Mouse (Mus musculus): ENCODE measurements around the gene Creb5. TPM values are rescaled to one million over a fixed set of nuclear protein-coding genes. Genes with fewer than 3 reads are reported as not detected.

Creb5 gene
- polyA plus RNA-seq, 1 experiment from 2014 or later: 2.5 TPM

- Histone ChIP-seq H3K27me3 (ENCODE audit: control insufficient read depth, insufficient read depth, low read depth, low read length) (no peaks in the 10 kb centered on the region), H3K4me1 (ENCODE audit: control insufficient read depth, insufficient read depth, low read length) (peaks cover 8% of the 10 kb centered on the region; the same call in 1 of the 2 replicates), H3K9me3 (replicated peaks; ENCODE audit: control insufficient read depth, low read length, poor library complexity, severe bottlenecking) (no peaks in the 10 kb centered on the region), H3K27ac (ENCODE audit: low read length) (no peak overlapping the region), H3K4me3 (ENCODE audit: low read depth, low read length) (no peak overlapping the region), H3K36me3 (ENCODE audit: control insufficient read depth, insufficient read depth, low read length) (no peaks in the 10 kb centered on the region), H3K9ac (ENCODE audit: low read depth, low read length) (no peak overlapping the region), H3K4me2 (ENCODE audit: low read length) (no peak overlapping the region)
- WGBS: 65% methylated on average over 4 of the region's 4 CpGs
- ATAC-seq: no peak
These were observed 285.4 kb downstream of the Creb5 start for GRCm38 (mm10) chr6:53572456-53572855.

GRCm38 (mm10) chr6:53572979-53573710 is 286.1 kb downstream of the Creb5 start:
- Histone ChIP-seq H3K4me1 (ENCODE audit: control insufficient read depth, insufficient read depth, low read length) (peaks cover 8% of the 10 kb centered on the region; the same call in 1 of the 2 replicates), H3K27ac (ENCODE audit: low read length) (0 out of 2 replicates have a peak overlapping the region, but pooled peaks have one; percentile 47), H3K4me2 (ENCODE audit: low read length) (peak overlapping the region; percentile 47), H3K27me3 (ENCODE audit: control insufficient read depth, insufficient read depth, low read depth, low read length) (no peaks in the 10 kb centered on the region), H3K9ac (ENCODE audit: low read depth, low read length) (peak overlapping the region; percentile 1; the same call in 1 of the 2 replicates), H3K36me3 (ENCODE audit: control insufficient read depth, insufficient read depth, low read length) (no peaks in the 10 kb centered on the region), H3K9me3 (replicated peaks; ENCODE audit: control insufficient read depth, low read length, poor library complexity, severe bottlenecking) (no peaks in the 10 kb centered on the region), H3K4me3 (ENCODE audit: low read depth, low read length) (peak overlapping the region; percentile 26)
- 3% methylated on average over 14 of the region's 16 CpGs for WGBS
- ATAC-seq: peak; percentile 92

GRCm38 (mm10) chr6:53573711-53574065 is 286.6 kb downstream of the Creb5 start:
- Histone ChIP-seq H3K27ac (ENCODE audit: low read length) (no peak overlapping the region), H3K9ac (ENCODE audit: low read depth, low read length) (peak overlapping the region; percentile 0; the same call in 1 of the 2 replicates), H3K27me3 (ENCODE audit: control insufficient read depth, insufficient read depth, low read depth, low read length) (no peaks in the 10 kb centered on the region), H3K4me2 (ENCODE audit: low read length) (peak overlapping the region; percentile 47), H3K9me3 (replicated peaks; ENCODE audit: control insufficient read depth, low read length, poor library complexity, severe bottlenecking) (no peaks in the 10 kb centered on the region), H3K4me3 (ENCODE audit: low read depth, low read length) (peak overlapping the region; percentile 26), H3K4me1 (ENCODE audit: control insufficient read depth, insufficient read depth, low read length) (peaks cover 8% of the 10 kb centered on the region; the same call in 1 of the 2 replicates), H3K36me3 (ENCODE audit: control insufficient read depth, insufficient read depth, low read length) (no peaks in the 10 kb centered on the region)
- 2% methylated on average over 6 of the region's 6 CpGs for WGBS
- no peak for ATAC-seq

GRCm38 (mm10) chr6:53574097-53574496 is 287.0 kb downstream of the Creb5 start:
- Histone ChIP-seq H3K9me3 (replicated peaks; ENCODE audit: control insufficient read depth, low read length, poor library complexity, severe bottlenecking) (no peaks in the 10 kb centered on the region), H3K27me3 (ENCODE audit: control insufficient read depth, insufficient read depth, low read depth, low read length) (no peaks in the 10 kb centered on the region), H3K4me2 (ENCODE audit: low read length) (peak overlapping the region; percentile 43), H3K9ac (ENCODE audit: low read depth, low read length) (peak overlapping the region; percentile 50; the same call in 1 of the 2 replicates), H3K36me3 (ENCODE audit: control insufficient read depth, insufficient read depth, low read length) (no peaks in the 10 kb centered on the region), H3K4me3 (ENCODE audit: low read depth, low read length) (peak overlapping the region; percentile 26), H3K4me1 (ENCODE audit: control insufficient read depth, insufficient read depth, low read length) (peaks cover 8% of the 10 kb centered on the region; the same call in 1 of the 2 replicates), H3K27ac (ENCODE audit: low read length) (no peak overlapping the region)
- WGBS: 21% methylated on average over 12 of the region's 12 CpGs
- ATAC-seq: no peak

- Histone ChIP-seq H3K9ac (ENCODE audit: low read depth, low read length) (no peak overlapping the region), H3K4me1 (ENCODE audit: control insufficient read depth, insufficient read depth, low read length) (peaks cover 5% of the 10 kb centered on the region; the same call in 1 of the 2 replicates), H3K4me2 (ENCODE audit: low read length) (no peak overlapping the region; the same call in 1 of the 2 replicates), H3K4me3 (ENCODE audit: low read depth, low read length) (no peak overlapping the region), H3K9me3 (replicated peaks; ENCODE audit: control insufficient read depth, low read length, poor library complexity, severe bottlenecking) (no peaks in the 10 kb centered on the region), H3K27me3 (ENCODE audit: control insufficient read depth, insufficient read depth, low read depth, low read length) (no peaks in the 10 kb centered on the region), H3K27ac (ENCODE audit: low read length) (no peak overlapping the region), H3K36me3 (ENCODE audit: control insufficient read depth, insufficient read depth, low read length) (no peaks in the 10 kb centered on the region)
- 68% methylated on average over 4 of the region's 4 CpGs for WGBS
- no peak for ATAC-seq
These were observed 288.1 kb downstream of the Creb5 start for GRCm38 (mm10) chr6:53575191-53575590.

GRCm38 (mm10) chr6:53575836-53576235 is 288.8 kb downstream of the Creb5 start:
- H3K4me1 ChIP-seq (ENCODE audit: control insufficient read depth, insufficient read depth, low read length): peaks cover 5% of the 10 kb centered on the region; the same call in 1 of the 2 replicates
- no peak overlapping the region for H3K9ac ChIP-seq (ENCODE audit: low read depth, low read length)
- no peak for ATAC-seq
- no peaks in the 10 kb centered on the region for H3K36me3 ChIP-seq (ENCODE audit: control insufficient read depth, insufficient read depth, low read length)
- H3K9me3 ChIP-seq (replicated peaks; ENCODE audit: control insufficient read depth, low read length, poor library complexity, severe bottlenecking): no peaks in the 10 kb centered on the region
- no peak overlapping the region for H3K27ac ChIP-seq (ENCODE audit: low read length)
- H3K27me3 ChIP-seq (ENCODE audit: control insufficient read depth, insufficient read depth, low read depth, low read length): no peaks in the 10 kb centered on the region
- H3K4me3 ChIP-seq (ENCODE audit: low read depth, low read length): no peak overlapping the region
- WGBS: 97% methylated on average over 3 of the region's 3 CpGs
- H3K4me2 ChIP-seq (ENCODE audit: low read length): no peak overlapping the region

GRCm38 (mm10) chr6:53576841-53577240 is 289.8 kb downstream of the Creb5 start:
- no peak overlapping the region for H3K4me2 ChIP-seq (ENCODE audit: low read length)
- no peak for ATAC-seq
- no peaks in the 10 kb centered on the region for H3K27me3 ChIP-seq (ENCODE audit: control insufficient read depth, insufficient read depth, low read depth, low read length)
- 94% methylated on average over 6 of the region's 6 CpGs for WGBS
- H3K9me3 ChIP-seq (replicated peaks; ENCODE audit: control insufficient read depth, low read length, poor library complexity, severe bottlenecking): no peaks in the 10 kb centered on the region
- H3K9ac ChIP-seq (ENCODE audit: low read depth, low read length): no peak overlapping the region
- H3K4me3 ChIP-seq (ENCODE audit: low read depth, low read length): no peak overlapping the region
- no peaks in the 10 kb centered on the region for H3K36me3 ChIP-seq (ENCODE audit: control insufficient read depth, insufficient read depth, low read length)
- peaks cover 5% of the 10 kb centered on the region; the same call in 1 of the 2 replicates for H3K4me1 ChIP-seq (ENCODE audit: control insufficient read depth, insufficient read depth, low read length)
- no peak overlapping the region for H3K27ac ChIP-seq (ENCODE audit: low read length)

GRCm38 (mm10) chr6:53577776-53578175 is 290.7 kb downstream of the Creb5 start:
- Histone ChIP-seq H3K9me3 (replicated peaks; ENCODE audit: control insufficient read depth, low read length, poor library complexity, severe bottlenecking) (no peaks in the 10 kb centered on the region), H3K36me3 (ENCODE audit: control insufficient read depth, insufficient read depth, low read length) (no peaks in the 10 kb centered on the region), H3K27me3 (ENCODE audit: control insufficient read depth, insufficient read depth, low read depth, low read length) (no peaks in the 10 kb centered on the region), H3K4me2 (ENCODE audit: low read length) (no peak overlapping the region), H3K9ac (ENCODE audit: low read depth, low read length) (no peak overlapping the region), H3K27ac (ENCODE audit: low read length) (no peak overlapping the region), H3K4me3 (ENCODE audit: low read depth, low read length) (no peak overlapping the region), H3K4me1 (ENCODE audit: control insufficient read depth, insufficient read depth, low read length) (peaks cover 5% of the 10 kb centered on the region; the same call in 1 of the 2 replicates)
- no peak for ATAC-seq
- 80% methylated on average over 3 of the region's 3 CpGs for WGBS

GRCm38 (mm10) chr6:53580346-53580745 is 293.3 kb downstream of the Creb5 start:
- no peak for ATAC-seq
- Histone ChIP-seq H3K27me3 (ENCODE audit: control insufficient read depth, insufficient read depth, low read depth, low read length) (no peaks in the 10 kb centered on the region), H3K4me1 (ENCODE audit: control insufficient read depth, insufficient read depth, low read length) (peaks cover 13% of the 10 kb centered on the region), H3K4me2 (ENCODE audit: low read length) (no peak overlapping the region), H3K4me3 (ENCODE audit: low read depth, low read length) (no peak overlapping the region), H3K36me3 (ENCODE audit: control insufficient read depth, insufficient read depth, low read length) (no peaks in the 10 kb centered on the region), H3K9me3 (replicated peaks; ENCODE audit: control insufficient read depth, low read length, poor library complexity, severe bottlenecking) (no peaks in the 10 kb centered on the region), H3K9ac (ENCODE audit: low read depth, low read length) (no peak overlapping the region), H3K27ac (ENCODE audit: low read length) (no peak overlapping the region)
- WGBS: 86% methylated on average over 7 of the region's 7 CpGs

Data from midbrain, embryonic 16.5 days (tissue).